Mouse (Mus musculus): ENCODE measurements around the gene Gm20517.

GRCm38 (mm10) chr17:47678702-47679101, 67.3 kb downstream of the Gm20517 start:
- no peak for TF ChIP-seq POLR2A (IDR thresholded peaks at IDR 0.05; ENCODE audit: low read depth, low read length)
- no peak for TF ChIP-seq CTCF (IDR thresholded peaks at IDR 0.05; ENCODE audit: borderline replicate concordance, insufficient read depth, low read length)

All from embryonic fibroblast, embryonic 13.5 days (primary cell).